Mouse (Mus musculus) stomach, postnatal 0 days (tissue): ENCODE results near the gene Rhoq.

ENCODE experiments used
- CTCF ChIP-seq: IDR thresholded peaks from 2 replicates; pipeline ENCODE4 v1.5.1; 2016; ENCODE audit warnings: antibody characterized with exemption, low read depth, mild to moderate bottlenecking, moderate library complexity
- EP300 ChIP-seq: optimal IDR thresholded peaks from 2 replicates; pipeline ENCODE3; 2016; ENCODE audit warnings: antibody characterized with exemption

GRCm38 (mm10) chr17:86915540-86915939, 47.3 kb upstream of the Rhoq start:
- peak; percentile 42 for TF ChIP-seq CTCF
- TF ChIP-seq EP300: no peak
